Mouse (Mus musculus) liver, embryonic 14.5 days (tissue): Measurements from ENCODE around the gene Myh6. TPM values are rescaled to one million over a fixed set of nuclear protein-coding genes. Genes with fewer than 3 reads are reported as not detected.

Experiments
- ATAC-seq: fragments of 200-750 bp; cut with Nextera tagmentation; 2 replicates; pipeline ENCODE4 v1.8.0; 2017; ENCODE audit warnings: moderate number of reproducible peaks, mild to moderate bottlenecking, moderate library complexity; ENCODE audit not compliant: insufficient read depth
- DNase-seq, 3 experiments: peaks; one replicate each; pipeline ENCODE4 v3.0.0-alpha.2; 2012 to 2013; ENCODE audit warnings: low read depth in 3 of 3, low spot score in 3 of 3
- H3K27ac ChIP-seq: fragments of 300-500 bp; sonication (generic); 2 replicates; pipeline ENCODE4 v1.5.1; 2014; ENCODE audit warnings: moderate library complexity, mild to moderate bottlenecking, control low read depth, inconsistent platforms
- H3K27me3 ChIP-seq: fragments of 300-500 bp; sonication (generic); 2 replicates; pipeline ENCODE4 v1.6.1; 2014; ENCODE audit warnings: mild to moderate bottlenecking, low read length, moderate library complexity; ENCODE audit not compliant: control insufficient read depth, insufficient read depth
- H3K36me3 ChIP-seq: fragments of 300-500 bp; sonication (generic); replicated peaks from 2 replicates; pipeline ENCODE4 v1.6.1; 2014; ENCODE audit warnings: low read depth; ENCODE audit not compliant: control insufficient read depth, insufficient read depth
- H3K4me1 ChIP-seq, 2 experiments: fragments of 200-500 bp in 1 of 2; fragments of 300-500 bp in 1 of 2; sonication (generic) in 1 of 2; replicated peaks; 2 replicates each; pipeline ENCODE4 v1.6.1; 2012 to 2014; ENCODE audit warnings: antibody characterized with exemption in 1 of 2, inconsistent platforms in 1 of 2, low read length in 1 of 2; ENCODE audit not compliant: control insufficient read depth in 2 of 2, insufficient read depth in 2 of 2
- H3K4me2 ChIP-seq: fragments of 300-500 bp; sonication (generic); 2 replicates; pipeline ENCODE4 v1.6.1; 2014; ENCODE audit warnings: low read depth, mild to moderate bottlenecking, control low read depth, moderate library complexity
- H3K4me3 ChIP-seq, 2 experiments: fragments of 200-500 bp in 1 of 2; fragments of 300-500 bp in 1 of 2; sonication (generic) in 1 of 2; 2 replicates each; pipeline ENCODE4 v1.5.1; 2012 to 2014; ENCODE audit warnings: low read depth in 2 of 2, low read length in 2 of 2, mild to moderate bottlenecking in 2 of 2, control low read depth in 1 of 2, inconsistent platforms in 1 of 2, moderate library complexity in 1 of 2; ENCODE audit not compliant: insufficient read depth in 1 of 2
- H3K9ac ChIP-seq: fragments of 300-500 bp; sonication (generic); replicated peaks from 2 replicates; pipeline ENCODE4 v1.6.1; 2014; ENCODE audit warnings: mild to moderate bottlenecking, control low read depth, moderate library complexity
- H3K9me3 ChIP-seq: fragments of 300-500 bp; sonication (generic); 2 replicates; pipeline ENCODE4 v1.6.1; 2016; ENCODE audit warnings: low read length, mixed read lengths; ENCODE audit not compliant: control insufficient read depth
- CTCF ChIP-seq: IDR thresholded peaks from 2 replicates; pipeline ENCODE4 v1.5.1; 2016; ENCODE audit warnings: antibody characterized with exemption, low read depth, control low read depth
- EP300 ChIP-seq: IDR thresholded peaks from 2 replicates; pipeline ENCODE4 v1.6.1; 2016; ENCODE audit warnings: antibody characterized with exemption, low read depth
- WGBS: fragments of 180-500 bp; shearing (Covaris S2); extraction: QIAGEN DNeasy Blood & Tissue Kit; methylation state at CpG from one replicate; pipeline ENCODE4 v1.1.7; 2014; ENCODE audit not compliant: insufficient replicate concordance; 5-methylcytosine and 5-hydroxymethylcytosine counted together
- polyA plus RNA-seq, 2 experiments: library from polyadenylated mRNA; depleted of rRNA in 1 of 2; stranded (reverse) in 1 of 2; unstranded in 1 of 2; fragments of >200 nt; fragmentation: Nextera tagmentation in 1 of 2; extraction: Ambion mirVana in 1 of 2; gene quantifications; 2 replicates each; pipeline versions ENCODE4 v1.2.1 to v1.2.3; 2012 to 2014

Myh6 gene
- polyA plus RNA-seq, 2 experiments: 0.02 TPM; not detected in 1

DNA sequence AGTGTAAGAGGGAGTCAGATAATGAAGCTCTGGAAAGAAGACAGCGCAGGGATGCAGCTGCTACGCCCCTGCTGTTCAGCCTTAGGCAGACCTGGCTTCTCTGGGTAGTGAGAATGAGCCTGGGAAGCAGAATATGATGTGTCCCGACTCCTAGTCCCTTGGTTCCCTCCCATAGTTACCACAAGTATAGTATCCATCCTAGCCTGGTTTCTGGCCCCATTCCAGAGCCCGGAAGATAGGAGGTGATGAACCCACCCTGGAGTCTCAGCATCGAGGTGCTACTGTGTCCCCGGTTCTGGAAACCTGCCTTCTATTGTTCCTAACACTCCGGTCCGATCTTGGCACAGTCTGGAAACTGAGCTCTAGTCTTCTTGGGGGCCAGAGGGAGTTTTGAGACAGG lies 41.7 kb upstream of the Myh6 start:
- ATAC-seq (no peak), DNase-seq (no peak)
- TF ChIP-seq CTCF: no peak
- TF ChIP-seq EP300: no peak
- Histone ChIP-seq H3K4me1 (peaks cover 0 to 8% of the 10 kb centered on the region in 2 experiments; a peak in 2 of 4 replicates), H3K4me2 (no peak overlapping the region), H3K9ac (no peak overlapping the region), H3K27me3 (no peaks in the 10 kb centered on the region), H3K9me3 (no peaks in the 10 kb centered on the region), H3K4me3 (no peak overlapping the region), H3K27ac (no peak overlapping the region), H3K36me3 (no peaks in the 10 kb centered on the region)
- 70% methylated on average over 8 of the region's 8 CpGs for WGBS

GRCm38 (mm10) chr14:55007120-55007908 lies 40.6 kb upstream of the Myh6 start:
- H3K4me1 ChIP-seq: peaks cover 0 to 14% of the 10 kb centered on the region in 2 experiments; a peak in 2 of 4 replicates
- no peaks in the 10 kb centered on the region; the same call in 1 of the 2 replicates for H3K27me3 ChIP-seq
- TF ChIP-seq CTCF: no peak
- no peak for TF ChIP-seq EP300
- no peaks in the 10 kb centered on the region for H3K9me3 ChIP-seq
- no peak overlapping the region for H3K4me3 ChIP-seq
- no peak for DNase-seq
- no peak for ATAC-seq
- H3K27ac ChIP-seq: no peak overlapping the region
- H3K36me3 ChIP-seq: no peaks in the 10 kb centered on the region
- H3K4me2 ChIP-seq: no peak overlapping the region
- WGBS: 69% methylated on average over 9 of the region's 9 CpGs
- H3K9ac ChIP-seq: no peak overlapping the region

DNA sequence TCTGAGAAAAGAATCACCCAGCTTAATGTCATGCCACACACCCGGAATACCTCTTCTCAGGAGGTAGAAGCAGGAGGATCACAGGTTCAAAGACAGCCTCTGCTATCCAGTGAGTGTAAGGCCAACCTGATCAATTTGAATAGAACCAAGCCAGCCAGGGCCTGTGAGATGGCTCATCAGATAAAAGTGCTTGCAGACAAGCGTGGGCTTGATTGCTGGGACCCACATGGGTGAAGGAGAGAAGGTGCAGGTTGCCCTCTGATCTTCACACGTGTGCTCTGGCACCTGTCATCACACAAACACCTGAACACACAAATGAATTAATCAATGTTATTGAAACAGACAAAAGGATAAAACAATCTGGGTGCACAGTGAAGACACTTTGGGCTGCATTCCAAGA lies 39.8 kb upstream of the Myh6 start:
- DNase-seq: no peak
- Histone ChIP-seq H3K36me3 (no peaks in the 10 kb centered on the region), H3K9me3 (no peaks in the 10 kb centered on the region), H3K4me2 (no peak overlapping the region), H3K4me3 (no peak overlapping the region), H3K27me3 (no peaks in the 10 kb centered on the region; the same call in 1 of the 2 replicates), H3K9ac (no peak overlapping the region), H3K27ac (no peak overlapping the region), H3K4me1 (peaks cover 0 to 14% of the 10 kb centered on the region in 2 experiments; a peak in 2 of 4 replicates)
- no peak for ATAC-seq
- no peak for TF ChIP-seq EP300
- no peak for TF ChIP-seq CTCF
- WGBS: 38% methylated on average over 3 of the region's 3 CpGs

GRCm38 (mm10) chr14:55005967-55006366 lies 39.2 kb upstream of the Myh6 start:
- WGBS: 66% methylated on average over 8 of the region's 8 CpGs
- Histone ChIP-seq H3K4me3 (no peak overlapping the region), H3K4me1 (peaks cover 0 to 14% of the 10 kb centered on the region in 2 experiments; a peak in 2 of 4 replicates), H3K9ac (no peak overlapping the region), H3K27me3 (no peaks in the 10 kb centered on the region; the same call in 1 of the 2 replicates), H3K27ac (no peak overlapping the region), H3K36me3 (no peaks in the 10 kb centered on the region), H3K9me3 (no peaks in the 10 kb centered on the region), H3K4me2 (no peak overlapping the region)
- DNase-seq (no peak), ATAC-seq (no peak)
- no peak for TF ChIP-seq CTCF
- TF ChIP-seq EP300: no peak

DNA sequence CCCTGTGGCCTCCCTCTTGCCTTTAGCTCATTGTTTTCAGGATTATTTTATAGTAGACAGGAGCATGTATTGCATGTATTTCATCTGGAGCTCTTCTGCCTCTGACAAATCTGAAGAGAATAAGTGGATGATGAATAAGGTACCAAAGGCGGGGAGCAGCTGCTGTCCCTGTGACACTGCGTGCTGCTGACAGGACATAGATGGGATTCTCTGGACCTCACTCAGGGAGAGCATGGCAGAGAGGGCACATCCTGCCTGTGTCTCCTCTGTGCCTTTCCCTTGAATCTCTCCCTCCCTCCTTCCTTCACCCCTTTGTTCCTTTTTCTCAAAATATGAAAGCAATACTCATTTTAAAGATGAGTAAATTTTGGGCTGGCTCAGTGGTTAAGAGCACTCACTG lies 38.8 kb upstream of the Myh6 start:
- DNase-seq (no peak), ATAC-seq (no peak)
- Histone ChIP-seq H3K27ac (no peak overlapping the region), H3K4me3 (no peak overlapping the region), H3K9ac (no peak overlapping the region), H3K36me3 (no peaks in the 10 kb centered on the region), H3K4me1 (peaks cover 0 to 14% of the 10 kb centered on the region in 2 experiments; a peak in 2 of 4 replicates), H3K27me3 (no peaks in the 10 kb centered on the region; the same call in 1 of the 2 replicates), H3K9me3 (no peaks in the 10 kb centered on the region), H3K4me2 (no peak overlapping the region)
- WGBS: 57% methylated on average over 2 of the region's 2 CpGs
- TF ChIP-seq CTCF (no peak), EP300 (no peak)
